Mouse (Mus musculus): Measurements from ENCODE around the gene Fuz.
A peak's percentile ranks its signal among the peaks of the same experiment; 100 is the strongest.

DNA sequence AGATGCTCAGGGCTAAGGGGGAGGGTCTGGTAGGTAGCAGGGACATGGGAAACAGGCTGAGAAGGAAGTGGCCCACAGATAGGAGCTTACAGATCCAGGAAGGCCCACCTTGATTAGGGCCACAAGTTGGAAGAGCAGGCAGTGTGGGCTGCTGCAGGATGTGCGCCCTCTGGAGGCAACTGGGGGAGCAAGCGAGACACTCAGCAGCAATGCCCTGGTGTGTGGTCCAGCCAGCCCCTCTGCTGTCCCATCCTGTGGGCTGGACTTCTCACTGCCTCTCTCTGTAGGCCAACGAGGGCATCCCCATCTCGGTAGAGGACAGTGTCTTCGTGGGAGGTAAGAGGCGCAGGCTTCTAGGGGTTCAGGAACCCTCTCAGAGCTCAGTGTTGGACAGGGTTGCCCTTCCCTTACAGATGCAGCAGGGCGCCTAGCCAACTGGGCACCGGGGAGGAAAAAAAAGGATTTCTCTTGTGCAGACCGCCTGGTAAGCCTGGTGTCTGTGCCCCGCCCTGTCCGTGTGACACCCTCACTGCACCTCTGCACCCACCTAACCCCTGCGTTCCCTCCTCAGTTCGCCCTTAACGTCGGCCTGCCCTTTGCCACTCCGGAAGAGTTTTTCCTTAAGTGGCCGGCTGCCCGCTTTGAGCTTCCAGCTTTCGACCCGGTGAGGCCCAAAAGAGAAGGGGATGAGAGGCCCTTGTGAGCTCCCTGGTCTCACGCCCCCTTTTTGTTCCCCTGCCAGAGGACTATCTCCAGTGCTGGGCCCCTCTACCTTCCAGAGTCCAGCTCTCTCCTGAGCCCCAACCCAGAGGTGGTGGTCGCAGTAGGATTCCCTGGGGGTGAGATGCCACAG is 35.1 kb upstream of the Fuz start:
- TF ChIP-seq CTCF (IDR thresholded peaks at IDR 0.05; ENCODE audit: extremely low read depth, insufficient read depth, low read length) = peak; percentile 76
- TF ChIP-seq POLR2A (IDR thresholded peaks at IDR 0.05; ENCODE audit: extremely low read depth, insufficient read depth, low read length) = no peak

Data from cortical plate, adult 2 months (tissue).